ENCODE assay signal across 8 mouse cellular contexts in genomic region chr3:146564268-146565064, GRCm38 (mm10). TPM values are rescaled to one million over a fixed set of nuclear protein-coding genes. Genes with fewer than 3 reads are reported as not detected.
A peak's percentile ranks its signal among the peaks of the same experiment; 100 is the strongest.
DNase-seq lines count a peak whose midpoint lies in the region; ATAC-seq and TF ChIP-seq lines count a peak whose summit lies in the region.

No protein-coding gene starts in this region.

- DNase-seq in A20 (ENCODE audit: low read depth, low spot score) (peak; percentile 75), adipocyte (ENCODE audit: low spot score) (peak; percentile 88)
- peak; percentile 90 for DNase-seq in embryo, embryonic 10.5 days (ENCODE audit: low spot score)
- peak; percentile 50 to 78 for DNase-seq in gastrocnemius, postnatal 4 days (ENCODE audit: low spot score in 2 of 2)
- peak; percentile 90 for DNase-seq in kidney, postnatal 10 days
- peak; percentile 37 to 42 (median 41) for DNase-seq in liver, embryonic 14.5 days (ENCODE audit: low read depth in 3 of 3, low spot score in 3 of 3)
- DNase-seq in thymus, postnatal 14 days, result peak; percentile 75

- no peak for ATAC-seq in liver, embryonic 14.5 days (ENCODE audit: insufficient read depth)
- ATAC-seq in neutrophil, adult 5-6 weeks (ENCODE audit: extremely low read depth, insufficient number of reproducible peaks, low FRiP score, poor library complexity, severe bottlenecking), result 0 out of 2 replicates have a peak, but pooled peaks have one; percentile 49

- peak; percentile 67 for TF ChIP-seq CTCF in liver, embryonic 14.5 days (IDR thresholded peaks at IDR 0.05; ENCODE audit: low read depth)

- H3K4me2 ChIP-seq in liver, embryonic 14.5 days (ENCODE audit: low read depth), result no peak overlapping the region

- no peaks in the 10 kb centered on the region for H3K27me3 ChIP-seq in liver, embryonic 14.5 days (ENCODE audit: control insufficient read depth, insufficient read depth, low read length)

- no peaks in the 10 kb centered on the region for H3K4me1 ChIP-seq in liver, embryonic 14.5 days (replicated peaks; ENCODE audit: control insufficient read depth in 2 of 2, insufficient read depth in 2 of 2, low read length in 1 of 2)

- H3K4me3 ChIP-seq in liver, embryonic 14.5 days (ENCODE audit: insufficient read depth in 1 of 2, low read depth in 2 of 2, low read length in 2 of 2), result no peak overlapping the region

- no peaks in the 10 kb centered on the region for H3K36me3 ChIP-seq in liver, embryonic 14.5 days (replicated peaks; ENCODE audit: control insufficient read depth, insufficient read depth, low read depth)

- no peak for TF ChIP-seq EP300 in liver, embryonic 14.5 days (IDR thresholded peaks at IDR 0.05; ENCODE audit: low read depth)

- H3K9ac ChIP-seq in liver, embryonic 14.5 days (replicated peaks), result no peak overlapping the region

- 36% methylated on average over 14 of the region's 14 CpGs for WGBS in liver, embryonic 14.5 days (ENCODE audit: insufficient replicate concordance)

- H3K9me3 ChIP-seq in liver, embryonic 14.5 days (ENCODE audit: control insufficient read depth, low read length), result no peaks in the 10 kb centered on the region

- no peak overlapping the region for H3K27ac ChIP-seq in liver, embryonic 14.5 days

RNA-seq across cellular contexts. Expression of gene Uox, which starts 5.8 kb away (rescaled TPM):
- total RNA-seq in gastrocnemius, postnatal 4 days (2021), result 1 to 10 TPM in 1 of 2 experiments, not detected in 1; 1.9 TPM
- 2.5 and 4.3 TPM in 2 replicates for polyA plus RNA-seq in liver, embryonic 14.5 days (2012; rRNA removed)
- polyA plus RNA-seq in liver, embryonic 14.5 days (2014; fragmentation: Nextera tagmentation; extraction: Ambion mirVana), result 6.4 and 7.1 TPM in 2 replicates
- total RNA-seq in neutrophil, adult 5-6 weeks (2017), result not detected in 2 replicates

RNA-seq across cellular contexts. Expression of gene Rpf1, which starts 43.2 kb away (rescaled TPM):
- 10 to 100 TPM; 16.8 to 25.5 TPM for total RNA-seq in gastrocnemius, postnatal 4 days (2021)
- 13.5 and 20.6 TPM in 2 replicates for polyA plus RNA-seq in liver, embryonic 14.5 days (2012; rRNA removed)
- polyA plus RNA-seq in liver, embryonic 14.5 days (2014; fragmentation: Nextera tagmentation; extraction: Ambion mirVana), result 32.4 and 32.7 TPM in 2 replicates
- 73.9 and 83.4 TPM in 2 replicates for total RNA-seq in neutrophil, adult 5-6 weeks (2017)

RNA-seq across cellular contexts. Expression of gene Dnase2b, which starts 50.9 kb away (rescaled TPM):
- total RNA-seq in gastrocnemius, postnatal 4 days (2021), result under 1 TPM; 0.10 to 0.12 TPM
- polyA plus RNA-seq in liver, embryonic 14.5 days (2012; rRNA removed), result 0.45 and 0.52 TPM in 2 replicates
- 1.4 TPM in 2 replicates for polyA plus RNA-seq in liver, embryonic 14.5 days (2014; fragmentation: Nextera tagmentation; extraction: Ambion mirVana)
- not detected in 2 replicates for total RNA-seq in neutrophil, adult 5-6 weeks (2017)
